Mouse (Mus musculus) forebrain, embryonic 16.5 days (tissue): ENCODE measurements at regions not wholly inside any gene's neighbourhood (a gene's known extent, or its start where the extent isn't known, plus 50 kb on each side); places are given as distances from the start of the nearest gene placed in this dataset.
"Not testable (repeated sequence)": the region's sequence is repeated elsewhere in the genome, so short reads cannot be mapped to it uniquely, and the experiment has no call there.

ENCODE experiments used
- ATAC-seq: fragments of 200-750 bp; cut with Nextera tagmentation; 2 replicates; pipeline ENCODE4 v1.8.0; 2017; ENCODE audit warnings: mild to moderate bottlenecking, moderate library complexity
- H3K27ac ChIP-seq: fragments of 300-500 bp; sonication (generic); 2 replicates; pipeline ENCODE4 v1.5.1; 2014; ENCODE audit warnings: low read length, control low read depth
- H3K27me3 ChIP-seq: fragments of 300-500 bp; sonication (generic); replicated peaks from 2 replicates; pipeline ENCODE4 v1.6.1; 2014; ENCODE audit warnings: low read length; ENCODE audit not compliant: control insufficient read depth, insufficient read depth
- H3K36me3 ChIP-seq: fragments of 300-500 bp; sonication (generic); 2 replicates; pipeline ENCODE4 v1.6.1; 2014; ENCODE audit not compliant: control insufficient read depth, insufficient read depth
- H3K4me1 ChIP-seq: fragments of 300-500 bp; sonication (generic); replicated peaks from 2 replicates; pipeline ENCODE4 v1.6.1; 2014; ENCODE audit warnings: low read length; ENCODE audit not compliant: control insufficient read depth, insufficient read depth
- H3K4me2 ChIP-seq: fragments of 300-500 bp; sonication (generic); 2 replicates; pipeline ENCODE4 v1.6.1; 2014; ENCODE audit warnings: mild to moderate bottlenecking, low read length, control low read depth
- H3K4me3 ChIP-seq: fragments of 300-500 bp; sonication (generic); replicated peaks from 2 replicates; pipeline ENCODE4 v1.5.1; 2014; ENCODE audit warnings: mild to moderate bottlenecking, low read length, control low read depth
- H3K9ac ChIP-seq: fragments of 300-500 bp; sonication (generic); replicated peaks from 2 replicates; pipeline ENCODE4 v1.6.1; 2014; ENCODE audit warnings: low read depth, low read length, control low read depth
- H3K9me3 ChIP-seq: fragments of 300-500 bp; sonication (generic); 2 replicates; pipeline ENCODE4 v1.6.1; 2016; ENCODE audit warnings: low read length; ENCODE audit not compliant: control insufficient read depth
- WGBS: fragments of 180-500 bp; shearing (Covaris S2); extraction: QIAGEN DNeasy Blood & Tissue Kit; methylation state at CpG from one replicate; pipeline ENCODE4 v1.1.7; 2014; 5-methylcytosine and 5-hydroxymethylcytosine counted together

DNA sequence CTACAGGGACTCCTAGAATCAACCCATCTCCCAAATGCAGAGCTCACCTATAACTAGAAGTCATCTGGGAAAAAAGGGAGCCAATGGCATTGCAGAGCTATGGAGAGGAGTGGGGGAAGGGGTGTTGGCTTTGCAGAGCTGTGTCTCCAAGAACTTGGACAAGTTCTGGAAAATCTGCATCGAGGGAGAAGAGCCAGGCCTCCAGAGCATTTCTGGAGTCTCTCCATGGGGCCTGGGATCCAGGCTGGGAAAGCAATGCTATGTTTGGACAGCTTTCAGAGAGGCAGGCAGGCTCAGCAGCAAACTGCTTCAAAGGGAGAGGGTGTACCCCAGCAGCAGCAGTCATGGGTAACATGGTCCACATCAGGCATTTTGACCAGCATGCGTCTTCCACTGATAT lies 211.6 kb upstream of the Nectin1 start:
- Histone ChIP-seq H3K4me1 (no peaks in the 10 kb centered on the region), H3K4me2 (no peak overlapping the region), H3K9ac (no peak overlapping the region), H3K4me3 (no peak overlapping the region), H3K9me3 (no peaks in the 10 kb centered on the region), H3K27ac (no peak overlapping the region), H3K27me3 (no peaks in the 10 kb centered on the region), H3K36me3 (no peaks in the 10 kb centered on the region)
- 84% methylated on average over 2 of the region's 2 CpGs for WGBS
- ATAC-seq: no peak

DNA sequence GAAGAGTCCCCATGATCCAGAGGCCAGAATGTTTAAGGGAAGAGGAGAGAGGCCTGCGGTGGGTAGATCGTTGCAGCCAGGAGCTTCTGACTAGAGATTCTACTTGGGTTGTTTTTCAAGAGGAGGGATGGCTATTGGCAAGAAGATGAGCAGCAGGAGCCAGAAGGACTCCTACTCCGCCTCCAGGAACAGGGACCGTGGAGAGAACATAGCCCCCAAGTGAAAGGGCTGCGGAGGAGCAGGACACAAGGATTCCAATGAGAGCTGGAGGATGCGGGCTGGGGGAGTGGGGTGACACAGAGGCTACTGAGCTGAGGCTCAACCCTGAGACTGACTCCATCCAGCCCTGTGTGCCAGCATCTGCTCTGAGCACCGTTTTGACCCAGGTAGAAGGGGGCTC lies 207.8 kb upstream of the Nectin1 start:
- Histone ChIP-seq H3K27ac (no peak overlapping the region), H3K4me2 (no peak overlapping the region), H3K4me3 (no peak overlapping the region), H3K27me3 (no peaks in the 10 kb centered on the region), H3K36me3 (no peaks in the 10 kb centered on the region), H3K9me3 (no peaks in the 10 kb centered on the region), H3K4me1 (no peaks in the 10 kb centered on the region), H3K9ac (no peak overlapping the region)
- WGBS: 90% methylated on average over 7 of the region's 7 CpGs
- ATAC-seq: no peak

DNA sequence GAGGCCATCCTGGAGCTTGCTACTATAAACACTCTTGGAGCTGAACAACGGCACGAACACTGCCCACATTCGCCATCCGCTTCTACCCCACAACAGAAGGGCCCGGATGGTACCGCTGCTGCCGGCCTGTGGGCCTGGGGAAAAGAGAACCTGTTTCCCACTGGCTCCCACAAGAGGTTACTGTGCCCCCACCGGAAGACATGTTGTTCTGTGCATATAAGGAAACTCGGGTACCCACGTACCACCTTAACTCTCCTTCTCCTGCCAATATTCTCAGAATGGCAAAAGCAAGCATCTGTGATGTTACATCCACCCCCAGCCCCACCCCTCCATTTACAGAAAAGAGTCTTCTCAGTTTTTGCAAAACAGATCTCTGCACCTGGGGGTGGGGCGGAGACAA lies 206.7 kb upstream of the Nectin1 start:
- H3K27me3 ChIP-seq: no peaks in the 10 kb centered on the region
- H3K36me3 ChIP-seq: no peaks in the 10 kb centered on the region
- H3K27ac ChIP-seq: no peak overlapping the region
- H3K9me3 ChIP-seq: no peaks in the 10 kb centered on the region
- H3K9ac ChIP-seq: no peak overlapping the region
- no peak for ATAC-seq
- no peaks in the 10 kb centered on the region for H3K4me1 ChIP-seq
- WGBS: 90% methylated on average over 11 of the region's 11 CpGs
- no peak overlapping the region for H3K4me3 ChIP-seq
- no peak overlapping the region for H3K4me2 ChIP-seq

DNA sequence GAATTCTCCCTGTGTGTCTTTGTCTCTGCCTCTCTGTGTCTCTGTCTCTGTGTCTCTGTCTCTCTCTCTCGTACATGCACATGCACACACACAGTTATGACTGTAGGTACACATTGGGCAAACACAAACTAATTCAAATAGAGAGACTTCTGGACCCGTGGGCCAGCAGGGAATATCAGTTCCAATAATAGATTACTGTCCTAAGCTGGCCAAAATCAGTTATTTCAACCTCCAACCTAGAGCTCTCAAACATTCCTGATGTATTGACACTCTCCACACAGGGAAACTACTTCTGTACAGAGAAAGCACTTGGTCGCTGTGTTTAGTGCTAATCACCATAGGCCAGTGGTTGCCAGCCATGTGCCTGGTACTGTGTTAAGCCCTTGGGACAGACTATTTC lies 203.7 kb upstream of the Nectin1 start:
- Histone ChIP-seq H3K9me3 (no peaks in the 10 kb centered on the region), H3K36me3 (no peaks in the 10 kb centered on the region), H3K4me2 (no peak overlapping the region), H3K9ac (no peak overlapping the region), H3K4me1 (peaks cover 5% of the 10 kb centered on the region), H3K4me3 (no peak overlapping the region), H3K27me3 (no peaks in the 10 kb centered on the region), H3K27ac (no peak overlapping the region)
- WGBS: 83% methylated on average over 3 of the region's 3 CpGs
- ATAC-seq: no peak

DNA sequence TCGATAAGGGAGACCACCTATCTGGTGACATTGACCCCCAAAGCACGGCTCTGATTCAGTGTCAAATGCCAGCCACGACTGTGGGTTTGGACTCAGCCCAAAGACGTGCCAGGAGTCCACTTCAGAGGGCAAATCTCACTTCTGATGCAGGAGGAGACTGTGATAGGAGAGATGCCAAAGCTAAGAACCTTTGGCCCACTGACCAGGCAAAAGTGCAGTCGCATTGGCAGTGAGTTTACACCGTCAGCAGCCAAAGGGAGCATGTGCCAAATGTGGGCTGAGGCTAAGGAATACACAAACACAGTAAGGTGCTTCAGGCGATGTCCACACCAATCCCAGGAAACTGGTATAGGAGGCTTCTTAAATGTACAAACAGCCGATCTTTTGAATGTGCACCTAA lies 202.6 kb upstream of the Nectin1 start:
- H3K9ac ChIP-seq: no peak overlapping the region
- WGBS: 83% methylated on average over 8 of the region's 8 CpGs
- no peak for ATAC-seq
- peaks cover 9% of the 10 kb centered on the region for H3K4me1 ChIP-seq
- no peaks in the 10 kb centered on the region for H3K27me3 ChIP-seq
- H3K4me2 ChIP-seq: no peak overlapping the region
- H3K9me3 ChIP-seq: no peaks in the 10 kb centered on the region
- no peaks in the 10 kb centered on the region for H3K36me3 ChIP-seq
- no peak overlapping the region for H3K4me3 ChIP-seq
- no peak overlapping the region for H3K27ac ChIP-seq

DNA sequence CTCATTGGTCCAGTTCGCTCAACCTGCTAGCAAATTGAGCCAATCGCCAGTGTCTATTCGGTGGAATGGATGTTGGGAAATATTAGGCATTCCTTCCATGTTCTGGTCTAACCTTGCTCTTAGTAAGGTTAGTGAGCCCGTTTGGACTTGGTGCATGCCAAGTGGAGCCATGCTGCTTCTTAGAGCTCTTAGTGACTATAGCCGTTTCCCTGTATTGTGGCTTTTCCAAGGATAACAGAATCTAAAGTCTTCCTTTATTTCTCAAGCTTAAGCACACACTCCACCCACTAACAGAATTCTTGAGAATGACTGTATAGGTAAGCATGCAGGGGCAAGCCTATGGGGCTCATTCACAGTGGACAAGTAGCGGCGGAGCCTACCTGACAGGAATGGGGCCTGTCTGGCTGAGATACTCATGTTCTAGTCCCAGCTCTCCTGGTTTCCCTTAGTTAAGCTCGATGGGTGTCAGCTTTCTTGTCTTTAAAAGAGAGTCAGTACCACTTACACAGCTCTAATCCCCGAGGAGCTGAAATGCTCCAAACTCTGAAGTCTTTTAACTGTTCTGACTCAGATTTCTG lies 201.6 kb upstream of the Nectin1 start:
- Histone ChIP-seq H3K27me3 (no peaks in the 10 kb centered on the region), H3K4me2 (no peak overlapping the region), H3K4me3 (no peak overlapping the region), H3K9me3 (no peaks in the 10 kb centered on the region), H3K9ac (no peak overlapping the region), H3K4me1 (peaks cover 9% of the 10 kb centered on the region), H3K27ac (no peak overlapping the region), H3K36me3 (no peaks in the 10 kb centered on the region)
- ATAC-seq: no peak
- WGBS: 85% methylated on average over 9 of the region's 9 CpGs

DNA sequence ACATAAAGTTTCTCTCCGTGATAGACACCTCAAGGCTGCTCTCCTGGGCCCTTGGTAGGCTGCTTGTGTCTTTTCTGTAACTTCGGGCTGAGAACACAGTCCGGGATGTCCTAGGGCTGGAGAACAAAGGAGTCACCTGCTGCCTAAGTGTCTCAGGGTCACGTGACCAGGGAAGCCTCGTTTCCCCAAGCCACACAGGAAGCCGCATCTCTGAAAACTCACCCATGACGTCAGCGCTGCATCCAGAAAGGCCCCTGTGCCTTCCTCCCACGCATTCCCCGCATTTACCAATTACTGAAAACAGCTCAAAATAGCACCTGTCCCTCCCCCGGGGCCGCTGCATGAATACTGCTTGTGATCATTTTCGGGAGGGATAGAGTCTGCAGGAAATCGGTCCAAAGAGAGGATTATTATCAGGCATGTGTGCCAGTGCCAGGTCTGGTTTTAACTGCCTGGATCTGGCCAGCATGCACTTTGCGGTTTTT lies 198.7 kb upstream of the Nectin1 start:
- Histone ChIP-seq H3K27me3 (no peaks in the 10 kb centered on the region), H3K9ac (no peak overlapping the region), H3K9me3 (no peaks in the 10 kb centered on the region), H3K36me3 (no peaks in the 10 kb centered on the region), H3K4me3 (no peak overlapping the region), H3K4me2 (peak overlapping the region; percentile 36), H3K27ac (no peak overlapping the region), H3K4me1 (peaks cover 13% of the 10 kb centered on the region)
- peak; percentile 43; the same call in 1 of the 2 replicates for ATAC-seq
- WGBS: 25% methylated on average over 15 of the region's 15 CpGs

DNA sequence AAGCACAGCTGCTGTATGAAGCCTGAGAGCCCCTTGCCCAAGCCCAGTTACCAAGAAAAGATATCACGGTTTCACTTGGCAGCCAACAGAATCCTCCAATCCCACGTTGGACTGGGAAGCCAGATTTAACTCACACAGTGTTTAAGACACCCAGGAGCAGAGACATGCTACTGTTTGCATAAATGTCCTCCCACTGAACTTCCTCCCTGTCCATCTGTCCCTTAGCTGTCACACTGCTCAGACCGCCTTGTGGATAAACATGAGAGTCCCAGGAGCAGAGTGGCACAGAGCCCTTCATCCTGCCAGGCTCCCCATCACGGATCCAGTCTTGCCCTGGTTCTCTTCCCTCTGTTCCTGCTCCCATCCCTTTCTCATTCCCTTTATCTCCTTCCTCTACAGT lies 194.9 kb upstream of the Nectin1 start:
- H3K9me3 ChIP-seq: no peaks in the 10 kb centered on the region
- H3K4me2 ChIP-seq: no peak overlapping the region
- no peaks in the 10 kb centered on the region for H3K36me3 ChIP-seq
- 64% methylated on average over 4 of the region's 4 CpGs for WGBS
- H3K27ac ChIP-seq: no peak overlapping the region
- ATAC-seq: no peak
- peaks cover 13% of the 10 kb centered on the region for H3K4me1 ChIP-seq
- H3K9ac ChIP-seq: no peak overlapping the region
- no peaks in the 10 kb centered on the region for H3K27me3 ChIP-seq
- no peak overlapping the region for H3K4me3 ChIP-seq

DNA sequence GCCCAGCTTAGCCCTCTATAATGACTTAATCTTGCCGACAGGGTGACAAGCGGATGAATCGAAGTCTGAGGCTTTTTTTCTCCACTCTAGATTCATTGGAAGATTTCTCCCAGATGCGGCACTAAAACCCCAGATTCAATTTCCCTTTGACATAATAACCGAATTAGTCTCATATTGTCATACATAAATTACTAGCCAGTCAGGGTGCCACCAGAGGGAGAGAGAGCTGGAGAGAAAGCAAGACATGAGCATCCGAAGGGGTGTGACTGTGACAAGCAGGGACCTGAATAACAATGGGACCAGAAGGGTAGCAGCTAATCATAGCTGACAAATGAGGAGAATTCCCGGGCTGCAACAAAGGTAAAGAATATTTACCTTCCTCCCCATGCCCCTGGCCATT lies 194.5 kb upstream of the Nectin1 start:
- Histone ChIP-seq H3K9me3 (no peaks in the 10 kb centered on the region), H3K36me3 (no peaks in the 10 kb centered on the region), H3K27ac (no peak overlapping the region), H3K4me2 (no peak overlapping the region), H3K9ac (no peak overlapping the region), H3K27me3 (no peaks in the 10 kb centered on the region), H3K4me1 (peaks cover 13% of the 10 kb centered on the region), H3K4me3 (no peak overlapping the region)
- no peak for ATAC-seq
- WGBS: 32% methylated on average over 7 of the region's 7 CpGs

DNA sequence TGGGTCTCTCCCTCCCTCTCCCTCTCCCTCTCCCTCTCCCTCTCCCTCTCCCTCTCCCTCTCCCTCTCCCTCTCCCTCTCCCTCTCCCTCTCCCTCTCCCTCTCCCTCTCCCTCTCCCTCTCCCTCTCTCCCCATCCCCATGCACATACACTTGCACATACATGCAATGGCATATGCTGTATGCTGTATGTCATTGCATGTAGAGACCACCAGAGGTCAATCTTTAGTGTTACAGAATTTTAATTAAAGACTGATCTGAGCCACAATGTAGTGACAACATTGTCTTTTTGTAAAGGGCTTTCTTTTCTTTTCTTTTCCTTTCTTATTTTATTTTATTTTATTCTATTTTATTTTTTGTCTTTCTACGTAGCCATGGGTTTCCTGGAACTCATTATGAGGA lies 191.0 kb upstream of the Nectin1 start:
- 83% methylated on average over 1 of the region's 1 CpGs for WGBS
- not testable (repeated sequence) for H3K9ac ChIP-seq, H3K36me3 ChIP-seq, H3K4me1 ChIP-seq, H3K27me3 ChIP-seq, H3K9me3 ChIP-seq, H3K4me2 ChIP-seq, H3K4me3 ChIP-seq, H3K27ac ChIP-seq, ATAC-seq
